Mouse (Mus musculus) stomach, postnatal 0 days (tissue): ENCODE results near the gene Aldh1a1.

Experiments used
- CTCF ChIP-seq: IDR thresholded peaks from 2 replicates; pipeline ENCODE4 v1.5.1; 2016; ENCODE audit warnings: antibody characterized with exemption, low read depth, mild to moderate bottlenecking, moderate library complexity
- EP300 ChIP-seq: optimal IDR thresholded peaks from 2 replicates; pipeline ENCODE3; 2016; ENCODE audit warnings: antibody characterized with exemption

GRCm38 (mm10) chr19:20576984-20577383 is 84.5 kb downstream of the Aldh1a1 start:
- no peak for TF ChIP-seq CTCF
- TF ChIP-seq EP300: no peak
